Mouse (Mus musculus) splenic B cell, adult 2 months (primary cell): ENCODE measurements around the gene Chn2.

ENCODE experiments used
- DNase-seq: peaks from one replicate; pipeline ENCODE4 v3.0.0-alpha.2; 2011; ENCODE audit warnings: low read depth, low spot score
- H3K27me3 ChIP-seq: 2 replicates; pipeline ENCODE4 v1.6.1; 2012; ENCODE audit warnings: mild to moderate bottlenecking, low read length, moderate library complexity, mixed read lengths; ENCODE audit not compliant: control insufficient read depth, poor library complexity, insufficient read depth, severe bottlenecking
- H3K36me3 ChIP-seq: 2 replicates; pipeline ENCODE4 v1.6.1; 2012; ENCODE audit warnings: mild to moderate bottlenecking, low read length, moderate library complexity, mixed read lengths; ENCODE audit not compliant: control insufficient read depth, poor library complexity, insufficient read depth, severe bottlenecking

The Chn2 gene

DNA sequence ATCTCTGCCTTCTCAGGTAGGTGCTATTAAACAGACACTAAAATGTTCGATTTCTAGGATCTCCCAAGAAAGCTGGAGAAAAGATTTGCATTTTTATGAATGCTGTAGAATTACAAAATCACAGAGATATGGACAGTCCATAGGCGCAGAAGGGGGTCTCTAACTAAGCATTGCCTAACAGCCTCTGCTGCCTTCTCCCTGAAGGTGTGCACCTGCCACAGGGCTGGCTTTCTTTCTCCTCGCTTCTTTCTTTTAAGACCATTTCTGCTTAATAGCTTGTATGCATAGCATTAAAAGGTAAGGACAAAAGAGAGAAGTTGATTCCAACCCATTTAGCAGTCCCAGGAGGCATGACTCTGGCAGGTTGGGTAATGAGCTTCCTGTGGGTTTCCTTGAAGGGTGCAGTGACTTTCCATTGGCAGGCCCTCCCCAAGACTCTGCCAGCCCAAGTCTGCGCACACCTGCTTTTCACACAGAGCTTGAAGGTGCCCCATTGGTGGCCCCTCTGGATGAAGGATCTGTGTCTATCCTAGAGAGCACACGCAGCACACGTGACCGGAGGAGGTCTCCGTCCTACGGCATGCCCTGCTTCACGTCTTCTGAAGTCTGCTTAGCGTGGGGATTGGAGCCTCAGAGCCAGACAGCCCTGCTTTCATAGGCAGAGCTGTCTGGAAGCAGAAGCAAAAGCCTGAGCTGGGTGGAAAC is 87.8 kb downstream of the Chn2 start:
- Histone ChIP-seq H3K36me3 (no peaks in the 10 kb centered on the region), H3K27me3 (no peaks in the 10 kb centered on the region)
- DNase-seq: peak; percentile 55

- no peaks in the 10 kb centered on the region for H3K36me3 ChIP-seq
- no peak for DNase-seq
- no peaks in the 10 kb centered on the region for H3K27me3 ChIP-seq
Observed at GRCm38 (mm10) chr6:54128702-54129101, 89.3 kb downstream of the Chn2 start.

GRCm38 (mm10) chr6:54129570-54129969 is 90.2 kb downstream of the Chn2 start:
- no peak for DNase-seq
- Histone ChIP-seq H3K27me3 (no peaks in the 10 kb centered on the region), H3K36me3 (no peaks in the 10 kb centered on the region)

- Histone ChIP-seq H3K36me3 (no peaks in the 10 kb centered on the region), H3K27me3 (no peaks in the 10 kb centered on the region)
- DNase-seq: no peak
Observed at GRCm38 (mm10) chr6:54130881-54131280, 91.5 kb downstream of the Chn2 start.

GRCm38 (mm10) chr6:54132576-54132975 is 93.2 kb downstream of the Chn2 start:
- Histone ChIP-seq H3K27me3 (no peaks in the 10 kb centered on the region), H3K36me3 (no peaks in the 10 kb centered on the region)
- DNase-seq: no peak

- Histone ChIP-seq H3K36me3 (no peaks in the 10 kb centered on the region), H3K27me3 (no peaks in the 10 kb centered on the region)
- no peak for DNase-seq
Observed at GRCm38 (mm10) chr6:54133231-54133630, 93.9 kb downstream of the Chn2 start.

DNA sequence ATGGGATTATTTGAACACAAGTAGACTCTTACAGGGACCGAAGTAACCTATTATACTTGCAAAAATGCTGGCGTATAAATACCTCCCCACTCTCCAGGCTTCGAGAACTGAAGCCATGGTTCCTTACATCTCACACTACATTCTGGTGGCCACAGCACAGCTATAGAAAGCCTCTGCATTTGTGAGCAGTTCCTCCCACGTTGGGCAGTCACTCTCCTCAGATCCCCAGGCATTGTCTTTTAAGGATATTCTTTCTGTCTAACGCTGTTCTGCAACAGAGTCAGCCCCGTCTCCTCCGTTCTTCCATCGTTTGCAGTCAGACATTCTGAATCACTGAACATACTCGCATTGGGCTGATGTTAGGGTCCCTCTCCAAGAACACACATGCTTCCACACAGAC is 98.8 kb downstream of the Chn2 start:
- Histone ChIP-seq H3K36me3 (no peaks in the 10 kb centered on the region), H3K27me3 (no peaks in the 10 kb centered on the region)
- no peak for DNase-seq

DNA sequence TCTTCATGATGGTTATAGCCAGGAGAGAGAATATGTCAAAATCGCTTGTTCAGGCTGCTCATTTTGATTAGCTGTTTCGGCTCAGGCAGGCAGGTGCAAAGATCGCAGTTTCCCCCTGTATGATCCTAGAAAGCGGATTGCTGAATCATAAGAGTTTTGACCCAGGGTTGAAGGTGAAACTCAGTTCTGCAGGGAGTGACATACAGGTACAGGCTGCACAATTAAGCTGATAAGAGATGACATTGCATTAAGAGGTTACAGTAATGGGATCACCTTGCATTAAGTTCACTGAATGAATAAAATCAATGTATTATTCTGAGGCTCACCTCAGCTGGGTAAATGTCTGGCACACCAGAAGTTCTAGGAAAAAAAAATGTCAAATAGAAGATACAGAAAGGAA is 101.1 kb downstream of the Chn2 start:
- Histone ChIP-seq H3K36me3 (no peaks in the 10 kb centered on the region), H3K27me3 (no peaks in the 10 kb centered on the region)
- no peak for DNase-seq

GRCm38 (mm10) chr6:54141165-54141564 is 101.8 kb downstream of the Chn2 start:
- no peaks in the 10 kb centered on the region for H3K27me3 ChIP-seq
- no peak for DNase-seq
- H3K36me3 ChIP-seq: no peaks in the 10 kb centered on the region

GRCm38 (mm10) chr6:54142848-54143651 is 103.7 kb downstream of the Chn2 start:
- H3K27me3 ChIP-seq: no peaks in the 10 kb centered on the region
- H3K36me3 ChIP-seq: no peaks in the 10 kb centered on the region
- DNase-seq: peak; percentile 41

GRCm38 (mm10) chr6:54143652-54143960 is 104.3 kb downstream of the Chn2 start:
- Histone ChIP-seq H3K36me3 (no peaks in the 10 kb centered on the region), H3K27me3 (no peaks in the 10 kb centered on the region)
- DNase-seq: no peak

DNA sequence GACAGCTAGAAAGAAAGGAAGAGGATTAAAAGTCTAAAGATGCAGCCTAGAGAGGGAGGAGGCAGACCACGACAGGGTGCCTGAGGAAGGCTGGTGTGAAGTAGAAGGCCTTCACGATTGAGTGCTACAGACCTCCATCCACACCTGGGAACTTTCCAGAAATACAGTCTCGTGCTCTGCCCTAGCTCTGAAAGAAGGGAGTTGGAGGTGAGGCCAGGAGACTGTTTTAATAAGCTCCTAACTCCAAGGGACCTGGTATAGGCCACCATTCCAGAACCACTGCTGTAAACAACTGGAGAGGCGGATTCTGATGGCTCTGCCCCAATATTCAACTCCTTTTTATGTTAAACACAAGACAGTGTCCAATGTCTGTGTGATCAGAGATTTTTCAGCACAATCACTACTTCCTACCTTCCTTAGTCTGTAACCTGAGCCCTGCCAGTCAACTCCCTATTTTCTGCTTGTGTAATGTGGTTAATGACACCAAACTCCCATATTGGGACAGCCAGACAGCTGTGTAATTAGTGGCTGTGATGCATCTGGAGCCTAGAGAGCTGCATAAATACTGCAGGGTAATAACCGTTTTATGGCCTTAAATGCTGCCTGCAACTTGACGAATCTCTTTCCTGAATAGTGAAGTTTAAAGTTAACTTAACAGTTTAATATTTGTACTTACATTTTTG is 109.6 kb downstream of the Chn2 start:
- Histone ChIP-seq H3K27me3 (no peaks in the 10 kb centered on the region), H3K36me3 (no peaks in the 10 kb centered on the region)
- DNase-seq: no peak

- DNase-seq: no peak
Observed at GRCm38 (mm10) chr6:54150821-54151220, 111.5 kb downstream of the Chn2 start.

DNA sequence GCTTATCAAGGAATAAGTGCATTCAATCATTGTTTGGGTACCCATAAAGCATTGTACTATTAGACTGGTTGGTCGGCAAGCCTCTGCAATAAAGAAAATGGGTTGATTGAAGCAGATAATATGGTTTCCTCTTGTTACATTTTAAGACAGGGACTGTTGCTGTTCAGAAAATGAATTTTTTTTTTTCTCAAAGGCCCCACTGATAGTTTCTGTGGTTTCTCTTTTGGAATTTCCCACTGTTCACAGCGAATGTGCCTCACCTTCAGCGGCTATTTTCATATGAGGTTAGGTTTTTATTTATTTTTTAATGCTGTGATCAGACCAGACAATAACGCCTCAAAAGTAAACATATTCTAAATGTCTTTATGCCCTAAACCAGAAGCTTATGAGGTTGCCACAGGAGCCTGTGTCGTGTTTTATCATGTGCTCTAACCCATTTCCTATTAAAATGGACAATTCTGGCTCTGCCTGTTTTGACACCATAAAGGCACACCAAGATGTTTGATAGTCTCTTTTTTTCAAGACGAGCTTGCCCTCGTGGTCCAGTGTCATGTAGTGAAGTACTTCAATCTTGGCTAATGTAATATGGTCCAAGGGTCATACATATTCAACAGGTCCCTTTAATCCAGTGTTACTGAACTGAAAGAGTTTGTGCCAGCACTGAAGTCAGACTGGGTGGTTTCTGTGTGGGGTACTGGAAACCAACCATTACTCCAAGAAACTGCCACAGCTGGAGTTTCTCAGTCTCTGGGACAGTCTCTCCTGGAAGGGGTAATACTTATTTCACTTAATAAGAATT is 112.3 kb downstream of the Chn2 start:
- H3K36me3 ChIP-seq: no peaks in the 10 kb centered on the region
- no peaks in the 10 kb centered on the region for H3K27me3 ChIP-seq
- DNase-seq: no peak

More at GRCm38 (mm10) chr6:54150821-54151220, 111.5 kb downstream of the Chn2 start:
- no peaks in the 10 kb centered on the region for H3K36me3 ChIP-seq
- H3K27me3 ChIP-seq: no peaks in the 10 kb centered on the region
